Mouse (Mus musculus) limb, embryonic 14.5 days (tissue): Measurements from ENCODE around the gene Sf3a3. TPM values are rescaled to one million over a fixed set of nuclear protein-coding genes. Genes with fewer than 3 reads are reported as not detected.
"Not testable (repeated sequence)": the region's sequence is repeated elsewhere in the genome, so short reads cannot be mapped to it uniquely, and the experiment has no call there.

Source experiments
- ATAC-seq: fragments of 200-750 bp; cut with Nextera tagmentation; 2 replicates; pipeline ENCODE4 v1.8.0; 2017; ENCODE audit warnings: low read depth, moderate number of reproducible peaks, moderate TSS enrichment; ENCODE audit not compliant: low FRiP score
- DNase-seq: peaks from one replicate; pipeline ENCODE4 v3.0.0-alpha.2; 2015; ENCODE audit warnings: low spot score
- H3K27ac ChIP-seq: fragments of 300-500 bp; sonication (generic); replicated peaks from 2 replicates; pipeline ENCODE4 v1.5.1; 2014; ENCODE audit warnings: low read depth, mild to moderate bottlenecking, low read length, moderate library complexity, mixed read lengths
- H3K27me3 ChIP-seq: fragments of 300-500 bp; sonication (generic); 2 replicates; pipeline ENCODE4 v1.6.1; 2014; ENCODE audit warnings: low read length, mixed read lengths; ENCODE audit not compliant: control insufficient read depth, insufficient read depth
- H3K36me3 ChIP-seq: fragments of 300-500 bp; sonication (generic); 2 replicates; pipeline ENCODE4 v1.6.1; 2014; ENCODE audit warnings: mild to moderate bottlenecking, low read length, moderate library complexity, mixed read lengths; ENCODE audit not compliant: control insufficient read depth, insufficient read depth
- H3K4me1 ChIP-seq: fragments of 300-500 bp; sonication (generic); 2 replicates; pipeline ENCODE4 v1.6.1; 2014; ENCODE audit warnings: antibody characterized with exemption, low read length, mixed read lengths; ENCODE audit not compliant: control insufficient read depth, insufficient read depth
- H3K4me2 ChIP-seq: fragments of 300-500 bp; sonication (generic); replicated peaks from 2 replicates; pipeline ENCODE4 v1.6.1; 2014; ENCODE audit warnings: low read depth, mild to moderate bottlenecking, low read length, moderate library complexity; ENCODE audit not compliant: severe bottlenecking
- H3K4me3 ChIP-seq: fragments of 300-500 bp; sonication (generic); replicated peaks from 2 replicates; pipeline ENCODE4 v1.5.1; 2014; ENCODE audit warnings: low read length
- H3K9ac ChIP-seq: fragments of 300-500 bp; sonication (generic); 2 replicates; pipeline ENCODE4 v1.6.1; 2014; ENCODE audit warnings: mild to moderate bottlenecking, low read depth, low read length, moderate library complexity; ENCODE audit not compliant: severe bottlenecking
- H3K9me3 ChIP-seq: fragments of 300-500 bp; sonication (generic); 2 replicates; pipeline ENCODE4 v1.6.1; 2016; ENCODE audit warnings: low read length; ENCODE audit not compliant: control insufficient read depth
- POLR2A ChIP-seq: fragments of 200-500 bp; IDR thresholded peaks from 2 replicates; pipeline ENCODE4 v1.8.0; 2012; ENCODE audit warnings: inconsistent platforms, mild to moderate bottlenecking, moderate library complexity, borderline replicate concordance; ENCODE audit not compliant: insufficient read depth, insufficient read length; ENCODE audit errors: extremely low read depth
- WGBS: fragments of 180-500 bp; shearing (Covaris S2); extraction: QIAGEN DNeasy Blood & Tissue Kit; methylation state at CpG from one replicate; pipeline ENCODE4 v1.1.7; 2014; 5-methylcytosine and 5-hydroxymethylcytosine counted together
- polyA plus RNA-seq, 2 experiments: library from polyadenylated mRNA; depleted of rRNA in 1 of 2; stranded (reverse) in 1 of 2; unstranded in 1 of 2; fragments of >200 nt; fragmentation: Nextera tagmentation in 1 of 2; extraction: Ambion mirVana in 1 of 2; gene quantifications; 2 replicates each; pipeline versions ENCODE4 v1.2.1 to v1.2.3; 2012 to 2014

Sf3a3 gene
- polyA plus RNA-seq, 2 experiments = 78.6 to 122 TPM

DNA sequence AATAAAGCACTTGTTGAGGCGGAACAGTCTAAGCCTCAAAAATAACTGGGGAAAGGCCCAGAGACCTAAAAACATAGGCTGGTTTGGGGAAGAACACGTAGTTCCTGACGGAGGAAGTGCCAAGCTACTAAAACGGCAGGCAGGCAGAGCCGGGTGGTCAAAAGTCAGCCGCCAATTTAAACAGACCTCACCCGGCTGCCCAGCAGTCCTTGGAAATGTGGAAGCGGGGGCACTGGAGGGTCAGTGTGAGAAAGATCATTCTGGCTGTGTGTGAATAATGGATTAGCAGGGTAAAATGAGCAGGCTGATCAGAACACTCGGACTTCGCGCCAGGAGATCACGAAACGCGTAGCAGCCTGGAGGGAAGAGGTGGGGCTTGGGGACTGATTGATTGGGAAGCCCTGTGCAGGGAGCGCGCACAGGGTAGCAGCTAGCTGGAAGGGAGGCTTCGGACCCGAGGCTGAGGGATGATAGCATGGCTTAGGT, 4.6 kb upstream of the Sf3a3 start:
- peak overlapping the region; percentile 31; the same call in 1 of the 2 replicates for H3K9ac ChIP-seq
- peaks cover 21% of the 10 kb centered on the region for H3K36me3 ChIP-seq
- no peak for TF ChIP-seq POLR2A
- peak overlapping the region; percentile 29 for H3K4me3 ChIP-seq
- WGBS = 2% methylated on average over 18 of the region's 18 CpGs
- no peaks in the 10 kb centered on the region for H3K27me3 ChIP-seq
- no peak for ATAC-seq
- H3K4me1 ChIP-seq = peaks cover 30% of the 10 kb centered on the region
- H3K9me3 ChIP-seq = no peaks in the 10 kb centered on the region
- H3K27ac ChIP-seq = peak overlapping the region; percentile 92
- H3K4me2 ChIP-seq = peak overlapping the region; percentile 54
- DNase-seq = peak; percentile 41

DNA sequence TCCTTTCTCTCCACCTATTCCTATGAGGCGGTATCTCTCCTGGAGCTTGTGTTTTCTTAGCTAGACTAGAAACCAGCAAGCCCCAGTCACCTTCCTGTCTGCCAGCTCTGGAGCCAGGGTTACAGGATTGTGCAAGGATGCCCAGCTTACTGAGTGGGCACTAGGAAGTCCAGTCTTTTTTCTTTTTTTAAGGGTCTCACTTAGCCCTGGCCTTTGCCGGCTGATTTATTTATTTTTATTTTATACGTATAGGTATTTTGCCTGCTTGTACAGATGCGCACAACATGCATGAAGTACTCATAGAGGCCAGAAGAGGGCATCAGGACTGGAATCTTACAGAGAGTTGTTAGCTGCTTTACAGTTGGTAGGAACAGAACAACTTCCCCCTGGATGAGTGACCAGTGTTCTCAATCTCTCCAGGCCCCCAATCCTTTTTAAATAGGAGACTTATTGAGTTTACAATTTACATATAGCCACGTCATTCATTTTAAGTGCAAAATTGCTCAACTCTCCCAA, 3.7 kb upstream of the Sf3a3 start:
- no peak overlapping the region for H3K27ac ChIP-seq
- no peak for TF ChIP-seq POLR2A
- H3K4me1 ChIP-seq = peaks cover 25% of the 10 kb centered on the region
- 12% methylated on average over 5 of the region's 5 CpGs for WGBS
- no peak overlapping the region for H3K9ac ChIP-seq
- peak; percentile 77 for DNase-seq
- H3K9me3 ChIP-seq = no peaks in the 10 kb centered on the region
- ATAC-seq = no peak
- no peak overlapping the region for H3K4me2 ChIP-seq
- H3K27me3 ChIP-seq = no peaks in the 10 kb centered on the region
- peaks cover 18% of the 10 kb centered on the region for H3K36me3 ChIP-seq
- no peak overlapping the region for H3K4me3 ChIP-seq

DNA sequence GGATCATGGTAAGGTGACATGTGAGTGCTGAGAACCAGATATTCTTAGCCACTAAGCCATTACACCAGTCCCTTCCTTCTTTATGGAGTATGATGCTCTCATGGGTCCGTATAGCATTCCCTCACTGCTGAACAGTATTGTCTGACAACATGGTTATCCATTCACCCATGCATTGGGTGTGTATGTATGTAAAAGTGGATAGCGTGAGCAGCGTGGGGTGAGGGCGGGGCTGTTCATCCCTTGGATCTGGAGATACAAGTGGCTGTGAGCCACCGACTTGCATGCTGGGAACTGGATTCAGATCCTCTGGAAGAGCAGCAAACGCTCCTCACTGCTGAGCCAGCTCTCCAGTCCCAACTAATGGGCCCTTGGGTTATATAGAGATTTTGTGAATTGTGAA, 2.0 kb upstream of the Sf3a3 start:
- WGBS = 88% methylated on average over 6 of the region's 6 CpGs

DNA sequence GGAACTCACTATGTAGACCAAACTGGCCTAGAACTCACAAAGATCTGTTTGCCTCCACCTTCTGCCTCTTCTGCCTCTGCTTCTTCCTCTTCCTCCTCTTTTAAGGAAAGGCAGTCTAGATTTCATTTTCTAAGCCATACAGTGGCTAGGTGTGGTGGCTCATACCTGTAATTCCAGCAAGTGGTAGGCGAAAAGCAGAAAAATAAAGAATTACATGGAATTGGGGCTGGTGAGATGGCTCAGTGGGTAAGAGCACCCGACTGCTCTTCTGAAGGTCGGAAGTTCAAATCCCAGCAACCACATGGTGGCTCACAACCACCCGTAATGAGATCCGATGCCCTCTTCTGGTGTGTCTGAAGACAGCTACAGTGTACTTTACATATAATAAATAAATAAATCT, 726 bp upstream of the Sf3a3 start:
- H3K4me2 ChIP-seq, H3K9me3 ChIP-seq, H3K27ac ChIP-seq, H3K9ac ChIP-seq, H3K27me3 ChIP-seq, DNase-seq, H3K4me3 ChIP-seq, ATAC-seq: not testable (repeated sequence)
- H3K36me3 ChIP-seq = peaks cover 25% of the 10 kb centered on the region
- peaks cover 16% of the 10 kb centered on the region for H3K4me1 ChIP-seq
- 71% methylated on average over 5 of the region's 5 CpGs for WGBS

More for the DNA sequence above, 2.0 kb upstream of the Sf3a3 start:
- Histone ChIP-seq H3K4me1 (peaks cover 24% of the 10 kb centered on the region), H3K36me3 (peaks cover 14% of the 10 kb centered on the region), H3K9ac (no peak overlapping the region), H3K9me3 (no peaks in the 10 kb centered on the region), H3K27me3 (no peaks in the 10 kb centered on the region), H3K27ac (no peak overlapping the region), H3K4me2 (no peak overlapping the region), H3K4me3 (no peak overlapping the region)
- DNase-seq = no peak
- no peak for ATAC-seq
- no peak for TF ChIP-seq POLR2A

DNA sequence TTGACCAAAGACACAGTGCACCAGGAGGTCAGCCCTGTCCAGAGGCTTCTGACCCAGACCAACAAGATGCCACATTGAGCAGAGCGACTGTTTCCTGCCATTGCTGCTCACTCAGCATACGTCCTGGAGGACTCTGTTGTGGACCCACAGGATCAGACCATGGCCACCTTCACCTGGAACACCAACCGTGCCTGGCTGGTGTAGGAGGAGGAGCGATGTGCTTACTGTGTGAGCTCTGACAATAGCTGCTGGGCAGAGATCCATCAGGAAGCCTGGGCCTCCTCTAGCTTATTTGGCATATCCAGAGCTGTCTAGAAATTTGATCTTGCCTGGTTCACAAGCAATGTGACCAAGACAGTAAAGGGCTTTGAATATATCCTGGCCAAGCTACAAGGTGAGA, 4.5 kb downstream of the Sf3a3 start:
- ATAC-seq (no peak), DNase-seq (no peak)
- Histone ChIP-seq H3K27ac (no peak overlapping the region), H3K27me3 (no peaks in the 10 kb centered on the region), H3K9ac (no peak overlapping the region), H3K9me3 (no peaks in the 10 kb centered on the region), H3K36me3 (peaks cover 68% of the 10 kb centered on the region), H3K4me2 (no peak overlapping the region), H3K4me3 (no peak overlapping the region), H3K4me1 (peaks cover 3% of the 10 kb centered on the region; the same call in 1 of the 2 replicates)
- TF ChIP-seq POLR2A = no peak
- WGBS = 97% methylated on average over 4 of the region's 4 CpGs

DNA sequence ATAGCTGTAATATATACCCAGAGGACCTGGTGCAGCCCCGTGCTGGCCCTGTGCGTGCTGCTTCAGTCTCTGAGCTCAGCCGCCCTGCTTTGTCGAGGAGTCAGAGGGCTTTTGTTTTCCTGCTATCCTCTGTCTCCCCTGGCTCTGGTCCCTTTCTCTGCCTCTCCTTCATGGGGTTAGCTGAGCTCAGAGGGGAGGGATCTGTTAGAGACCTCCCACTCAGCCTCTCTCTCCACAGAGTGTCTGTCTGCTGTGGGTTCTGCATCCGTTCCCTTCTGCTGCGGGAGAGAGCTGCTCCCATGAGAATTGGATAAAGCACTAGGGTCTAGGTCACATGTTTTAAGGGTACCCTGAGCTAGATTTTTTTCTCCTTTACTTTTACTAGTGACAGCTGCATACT, 11.5 kb downstream of the Sf3a3 start:
- no peaks in the 10 kb centered on the region for H3K9me3 ChIP-seq
- no peak overlapping the region for H3K4me2 ChIP-seq
- no peaks in the 10 kb centered on the region for H3K27me3 ChIP-seq
- no peak for DNase-seq
- H3K4me3 ChIP-seq = no peak overlapping the region
- H3K27ac ChIP-seq = no peak overlapping the region
- no peaks in the 10 kb centered on the region for H3K4me1 ChIP-seq
- TF ChIP-seq POLR2A = no peak
- H3K9ac ChIP-seq = no peak overlapping the region
- no peak for ATAC-seq
- WGBS = 90% methylated on average over 6 of the region's 6 CpGs
- H3K36me3 ChIP-seq = peaks cover 89% of the 10 kb centered on the region
